Mouse (Mus musculus): Measurements from ENCODE around the gene Ank. TPM values are rescaled to one million over a fixed set of nuclear protein-coding genes. Genes with fewer than 3 reads are reported as not detected.

Gene Ank
- polyA plus RNA-seq, 1 experiment from 2014 or later, result 9.3 TPM

- no peaks in the 10 kb centered on the region for H3K27me3 ChIP-seq (replicated peaks; ENCODE audit: insufficient read depth, low read length)
- DNase-seq (ENCODE audit: low spot score) (peak; percentile 98), ATAC-seq (peak; percentile 99)
- no peaks in the 10 kb centered on the region for H3K9me3 ChIP-seq (ENCODE audit: low read length)
- TF ChIP-seq EP300 (IDR thresholded peaks at IDR 0.05) (no peak), CTCF (IDR thresholded peaks at IDR 0.05) (peak; percentile 15; the same call in 1 of the 2 replicates)
- peak within 1 kb of the TSS; percentile 75 for H3K27ac ChIP-seq (ENCODE audit: low read length)
- H3K4me2 ChIP-seq (replicated peaks; ENCODE audit: low read depth, low read length), result peak within 1 kb of the TSS; percentile 70
- H3K9ac ChIP-seq (replicated peaks; ENCODE audit: low read depth), result peak within 1 kb of the TSS; percentile 77
- H3K4me3 ChIP-seq (ENCODE audit: low read depth, low read length), result peak within 1 kb of the TSS; percentile 95
- no peaks in the 10 kb centered on the region for H3K36me3 ChIP-seq (ENCODE audit: insufficient read depth, low read length)
- WGBS, result 6% methylated on average over 48 of the region's 56 CpGs
- peaks cover 6% of the 10 kb centered on the region; the same call in 1 of the 2 replicates for H3K4me1 ChIP-seq (ENCODE audit: insufficient read depth, low read depth, low read length)
These were observed 164.3 kb downstream of the Ank start, which contains the start of gene Otulin for GRCm38 (mm10) chr15:27630601-27631383. TSS of gene Otulin (minus strand) at chr15:27630693.

DNA sequence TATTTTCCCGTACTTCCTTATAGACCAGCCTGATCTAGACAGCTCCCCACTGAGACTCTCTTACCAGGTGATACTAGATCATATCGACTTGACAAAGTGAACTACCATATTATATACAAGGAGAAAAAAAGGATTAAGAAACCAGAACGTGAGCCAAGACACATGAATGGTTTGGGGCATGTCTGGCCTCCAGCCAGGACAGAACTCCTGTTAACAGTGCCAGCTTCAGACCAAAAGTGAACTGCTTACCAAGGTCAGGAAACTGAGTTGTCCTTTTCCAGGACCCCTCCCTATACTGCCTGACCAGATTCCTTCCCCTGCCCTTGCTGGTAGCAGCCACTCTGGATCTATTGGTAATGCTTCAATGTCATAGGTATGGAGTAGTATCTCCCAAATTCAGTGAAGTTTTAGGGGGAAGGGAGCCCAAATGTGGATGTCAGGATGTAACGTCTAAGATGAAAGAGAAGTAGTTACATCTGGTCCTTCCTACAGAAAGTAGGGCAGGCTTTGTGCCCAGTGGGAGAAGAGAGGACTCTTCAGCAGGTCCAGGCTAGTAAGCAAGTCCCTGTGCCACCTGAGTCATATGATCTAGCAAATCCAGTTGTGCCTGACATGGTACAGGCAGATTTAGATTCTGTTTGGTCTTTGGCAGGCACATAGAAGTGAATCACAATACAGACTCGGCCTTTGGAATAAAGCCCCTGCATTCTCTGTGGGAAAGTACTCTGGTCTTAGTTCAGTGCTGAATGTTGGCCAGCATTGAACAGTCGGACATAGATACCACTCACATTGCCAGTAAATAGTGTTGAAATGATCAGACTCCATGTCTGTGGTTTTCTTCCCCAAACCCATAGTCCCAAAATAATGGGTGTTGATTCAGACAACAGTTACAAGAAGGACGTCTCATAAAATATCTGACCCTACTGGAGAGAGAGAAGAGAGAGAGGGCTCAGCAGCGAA, 167.7 kb downstream of the Ank start:
- DNase-seq (ENCODE audit: low spot score) (no peak), ATAC-seq (no peak)
- H3K27me3 ChIP-seq (replicated peaks; ENCODE audit: insufficient read depth, low read length), result no peaks in the 10 kb centered on the region
- no peak overlapping the region for H3K4me3 ChIP-seq (ENCODE audit: low read depth, low read length)
- H3K27ac ChIP-seq (ENCODE audit: low read length), result no peak overlapping the region
- no peaks in the 10 kb centered on the region for H3K36me3 ChIP-seq (ENCODE audit: insufficient read depth, low read length)
- 70% methylated on average over 8 of the region's 8 CpGs for WGBS
- H3K9ac ChIP-seq (replicated peaks; ENCODE audit: low read depth), result no peak overlapping the region
- TF ChIP-seq EP300 (IDR thresholded peaks at IDR 0.05), result no peak
- no peak for TF ChIP-seq CTCF (IDR thresholded peaks at IDR 0.05)
- no peak overlapping the region for H3K4me2 ChIP-seq (replicated peaks; ENCODE audit: low read depth, low read length)
- peaks cover 6% of the 10 kb centered on the region; the same call in 1 of the 2 replicates for H3K4me1 ChIP-seq (ENCODE audit: insufficient read depth, low read depth, low read length)
- no peaks in the 10 kb centered on the region for H3K9me3 ChIP-seq (ENCODE audit: low read length)

- TF ChIP-seq CTCF (IDR thresholded peaks at IDR 0.05), result no peak
- Histone ChIP-seq H3K4me2 (replicated peaks; ENCODE audit: low read depth, low read length) (no peak overlapping the region), H3K27ac (ENCODE audit: low read length) (no peak overlapping the region), H3K4me3 (ENCODE audit: low read depth, low read length) (no peak overlapping the region), H3K9ac (replicated peaks; ENCODE audit: low read depth) (no peak overlapping the region), H3K27me3 (replicated peaks; ENCODE audit: insufficient read depth, low read length) (no peaks in the 10 kb centered on the region), H3K9me3 (ENCODE audit: low read length) (no peaks in the 10 kb centered on the region), H3K4me1 (ENCODE audit: insufficient read depth, low read depth, low read length) (no peaks in the 10 kb centered on the region), H3K36me3 (ENCODE audit: insufficient read depth, low read length) (no peaks in the 10 kb centered on the region)
- 41% methylated on average over 12 of the region's 12 CpGs for WGBS
- ATAC-seq (no peak), DNase-seq (ENCODE audit: low spot score) (no peak)
These were observed 174.7 kb downstream of the Ank start for GRCm38 (mm10) chr15:27641171-27641570.

GRCm38 (mm10) chr15:27642895-27643294, 176.4 kb downstream of the Ank start:
- no peak overlapping the region for H3K4me2 ChIP-seq (replicated peaks; ENCODE audit: low read depth, low read length)
- H3K27me3 ChIP-seq (replicated peaks; ENCODE audit: insufficient read depth, low read length), result no peaks in the 10 kb centered on the region
- ATAC-seq (no peak), DNase-seq (ENCODE audit: low spot score) (peak; percentile 34)
- WGBS, result 81% methylated on average over 3 of the region's 3 CpGs
- H3K27ac ChIP-seq (ENCODE audit: low read length), result no peak overlapping the region
- TF ChIP-seq CTCF (IDR thresholded peaks at IDR 0.05) (peak; percentile 78), EP300 (IDR thresholded peaks at IDR 0.05) (no peak)
- H3K9ac ChIP-seq (replicated peaks; ENCODE audit: low read depth), result no peak overlapping the region
- no peak overlapping the region for H3K4me3 ChIP-seq (ENCODE audit: low read depth, low read length)
- H3K9me3 ChIP-seq (ENCODE audit: low read length), result no peaks in the 10 kb centered on the region
- H3K4me1 ChIP-seq (ENCODE audit: insufficient read depth, low read depth, low read length), result no peaks in the 10 kb centered on the region
- H3K36me3 ChIP-seq (ENCODE audit: insufficient read depth, low read length), result no peaks in the 10 kb centered on the region

Small RNA genes within 50 kb of the gene (microRNA-seq; reads per million reads assigned to microRNA genes)
- gene Mir7117, result not detected

Other genes with a start within 250 kb of the Ank start
- 26.2 and 29.4 TPM in 2 replicates for gene Otulin, start 164.0 kb downstream of the Ank start, polyA plus RNA-seq (2015; fragmentation: Nextera tagmentation; extraction: Ambion mirVana)
- gene Otulinl, start 214.9 kb downstream of the Ank start, polyA plus RNA-seq (2015; fragmentation: Nextera tagmentation; extraction: Ambion mirVana), result 38.9 and 58.5 TPM in 2 replicates